Mouse (Mus musculus) left cerebral cortex, postnatal 14 days (tissue): ENCODE data around the gene Ndufa1. TPM values are rescaled to one million over a fixed set of nuclear protein-coding genes. Genes with fewer than 3 reads are reported as not detected.
"Not testable (repeated sequence)": the region's sequence is repeated elsewhere in the genome, so short reads cannot be mapped to it uniquely, and the experiment has no call there.

Experiments
- DNase-seq, 2 experiments: peaks; one replicate each; pipeline ENCODE4 v3.0.0; 2021 to 2022; ENCODE audit warnings: low spot score in 2 of 2, mixed read lengths in 1 of 2
- intact Hi-C: fragments of 180-260 bp; cut with DNase I; formaldehyde crosslinking; loops from one replicate; pipeline ENCODE4 v1.15.1; 2025
- long read RNA-seq, 2 experiments: library from polyadenylated mRNA; stranded (forward); transcript quantifications; one replicate each; pipeline ENCODE4 v2.0.0; 2021
- total RNA-seq, 2 experiments: library from RNA; stranded (reverse); gene quantifications; 2 replicates each; pipeline ENCODE4 v1.2.3; 2021

Ndufa1 gene
- 100 to 1,000 TPM; 252 to 260 TPM for total RNA-seq
- long read RNA-seq, experiment 1, transcript Ndufa1-201 (3 exons, 419 nt), result major isoform, 159 of 164 reads
- long read RNA-seq, experiment 1, partial matches to known transcripts, result 5 of 164 reads
- long read RNA-seq, experiment 1, other reads (novel, unspliced or antisense), result 0 of 164 reads
- long read RNA-seq, experiment 2, transcript Ndufa1-201 (3 exons, 419 nt), result major isoform, 115 of 121 reads
- long read RNA-seq, experiment 2, partial matches to known transcripts, result 5 of 121 reads
- long read RNA-seq, experiment 2, other reads (novel, unspliced or antisense), result 1 of 121 reads

DNA sequence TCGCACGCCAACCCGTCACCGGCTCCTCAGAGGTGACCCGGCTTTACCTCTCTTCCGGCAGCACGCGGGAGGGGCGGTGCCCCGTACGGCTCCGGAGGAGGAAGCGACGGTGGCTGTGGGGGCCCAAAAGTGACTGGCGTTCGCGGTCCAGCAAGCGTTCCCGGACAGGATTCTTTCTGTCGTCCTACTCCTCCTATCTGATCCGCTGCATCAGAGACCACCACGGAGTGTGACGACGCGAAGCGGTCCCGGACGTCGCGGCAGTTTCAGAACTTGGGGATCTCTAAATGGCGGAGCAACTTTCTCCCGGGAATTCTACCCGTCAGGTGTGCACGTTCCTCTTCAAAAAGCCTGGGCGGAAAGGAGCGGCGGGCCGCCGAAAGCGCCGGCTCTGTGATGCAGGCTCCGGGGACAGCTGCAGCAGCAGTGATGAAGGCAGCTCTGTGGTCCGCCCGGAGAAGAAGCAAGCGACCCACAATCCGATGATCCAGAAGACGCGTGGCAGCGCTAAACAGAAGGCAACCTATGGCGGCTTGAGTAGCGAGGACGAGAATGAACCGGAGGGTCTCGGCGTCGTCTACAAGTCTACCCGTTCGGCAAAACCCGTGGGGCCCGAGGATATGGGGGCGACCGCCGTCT lies at the start of gene Ndufa1, which contains the start of gene Rnf113a1:
Gene Ndufa1, minus strand, starts transcription at position 59 of the 639 bp plus-strand sequence.
Gene Rnf113a1, plus strand, starts transcription at position 141 of the 639 bp plus-strand sequence.
- intact Hi-C loops, result no loop called here
- peak; percentile 67 to 82 for DNase-seq

DNA sequence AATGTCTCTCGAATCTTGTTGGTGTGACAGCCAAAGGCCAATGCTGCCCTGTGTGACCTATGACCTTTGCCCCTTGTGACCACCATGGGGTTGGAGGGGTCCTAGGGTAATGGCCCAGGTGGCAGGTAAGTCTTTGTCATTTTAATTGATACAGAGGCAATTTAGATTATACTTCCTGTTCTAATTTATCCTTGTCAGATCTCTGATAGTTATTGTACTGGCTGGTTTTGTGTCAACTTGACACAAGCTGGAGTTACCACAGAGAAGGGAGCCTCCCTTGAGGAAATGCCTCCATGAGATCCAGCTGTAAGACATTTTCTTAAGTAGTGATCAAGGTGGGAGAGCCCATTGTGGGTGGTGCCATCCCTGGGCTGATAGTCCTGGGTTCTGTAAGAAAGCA lies 31.2 kb upstream of the Ndufa1 start, which contains the start of gene Rhox1:
Gene Rhox1, minus strand, starts transcription at position 101 of the 400 bp plus-strand sequence.
- intact Hi-C loops, result not testable (repeated sequence)

DNA sequence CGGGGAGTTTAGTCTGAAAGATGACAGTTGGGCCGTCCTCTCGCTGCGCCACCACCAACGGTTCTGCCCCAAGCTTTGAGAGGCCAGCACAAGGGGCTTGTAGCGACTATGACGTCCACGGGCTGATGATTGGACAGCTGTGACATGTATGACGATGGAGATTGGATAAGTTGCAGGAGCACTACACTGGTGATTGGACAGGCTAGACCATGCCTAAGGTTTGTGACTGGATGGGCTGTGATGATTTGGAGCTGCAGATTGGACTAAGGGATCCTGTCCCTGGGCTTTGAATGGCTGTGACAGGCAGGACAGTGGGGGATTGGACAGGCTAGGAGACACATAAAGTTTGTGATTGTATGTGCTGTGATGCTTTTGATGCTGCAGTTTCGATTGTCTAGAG lies 20.0 kb upstream of the Ndufa1 start, which contains the start of gene Gm9:
Gene Gm9, minus strand, starts transcription at position 101 of the 400 bp plus-strand sequence.
- DNase-seq, result no peak
- intact Hi-C loops, result no loop called here

More for the DNA sequence above, 31.2 kb upstream of the Ndufa1 start, which contains the start of gene Rhox1:
- DNase-seq, result not testable (repeated sequence)

DNA sequence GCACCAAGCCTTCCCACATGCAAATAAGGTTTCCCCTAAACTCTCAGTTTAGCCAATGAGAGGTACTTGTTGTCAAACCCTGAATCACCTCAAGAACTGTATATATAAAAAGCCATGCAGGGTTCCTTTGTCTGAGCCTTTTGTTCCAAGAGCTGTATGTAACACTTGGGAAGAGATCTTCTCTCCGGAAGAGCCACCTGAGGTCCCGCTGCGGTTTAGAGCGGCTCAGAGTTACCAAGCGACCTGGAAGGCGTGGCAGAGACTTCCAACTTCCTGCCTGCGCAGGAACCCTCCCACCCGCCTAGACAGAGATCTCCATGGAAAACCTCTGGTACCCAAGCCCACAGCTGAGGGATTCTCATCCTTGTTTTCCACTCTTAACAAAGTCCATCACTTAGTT lies 7.7 kb upstream of the Ndufa1 start:
- DNase-seq, result no peak
- intact Hi-C loops, result no loop called here

DNA sequence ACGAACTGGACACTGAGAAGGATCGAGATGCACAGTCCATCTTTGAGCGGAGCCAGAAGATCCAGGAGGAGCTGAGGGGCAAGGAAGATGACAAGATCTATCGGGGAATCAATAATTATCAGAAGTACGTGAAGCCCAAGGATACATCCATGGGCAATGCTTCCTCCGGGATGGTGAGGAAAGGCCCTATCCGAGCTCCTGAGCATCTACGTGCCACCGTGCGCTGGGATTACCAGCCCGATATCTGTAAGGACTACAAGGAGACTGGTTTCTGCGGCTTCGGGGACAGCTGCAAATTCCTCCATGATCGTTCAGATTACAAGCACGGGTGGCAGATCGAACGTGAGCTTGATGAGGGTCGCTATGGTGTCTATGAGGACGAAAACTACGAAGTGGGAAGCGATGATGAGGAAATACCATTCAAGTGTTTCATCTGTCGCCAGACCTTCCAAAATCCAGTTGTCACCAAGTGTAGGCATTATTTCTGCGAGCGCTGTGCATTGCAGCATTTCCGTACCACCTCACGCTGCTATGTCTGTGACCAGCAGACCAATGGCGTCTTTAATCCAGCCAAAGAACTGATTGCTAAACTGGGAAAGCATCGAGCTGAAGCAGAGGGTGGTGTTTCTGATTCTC lies 899 bp upstream of the Ndufa1 start:
- intact Hi-C loops, result no loop called here
- peak; percentile 3 to 17 for DNase-seq

DNA sequence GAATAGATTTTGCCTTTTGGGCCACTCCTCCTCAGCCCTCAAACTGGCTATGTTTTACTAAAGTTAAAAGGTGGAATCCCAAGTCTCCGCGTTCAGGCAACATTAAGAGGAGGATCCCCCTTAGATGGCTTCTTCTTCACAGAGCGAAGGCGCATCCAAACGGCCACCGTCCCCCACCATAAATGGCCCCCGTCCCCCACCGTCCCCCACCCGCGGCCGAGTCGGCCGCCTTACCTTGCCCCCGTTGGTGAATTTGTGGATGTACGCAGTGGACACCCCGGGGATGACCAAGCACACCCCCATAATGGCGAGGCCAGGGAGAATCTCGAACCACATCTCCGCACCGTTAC lies 233 bp downstream of the Ndufa1 start:
- intact Hi-C loops, result no loop called here
- peak in 1 of 2 experiments; percentile 5 for DNase-seq

DNA sequence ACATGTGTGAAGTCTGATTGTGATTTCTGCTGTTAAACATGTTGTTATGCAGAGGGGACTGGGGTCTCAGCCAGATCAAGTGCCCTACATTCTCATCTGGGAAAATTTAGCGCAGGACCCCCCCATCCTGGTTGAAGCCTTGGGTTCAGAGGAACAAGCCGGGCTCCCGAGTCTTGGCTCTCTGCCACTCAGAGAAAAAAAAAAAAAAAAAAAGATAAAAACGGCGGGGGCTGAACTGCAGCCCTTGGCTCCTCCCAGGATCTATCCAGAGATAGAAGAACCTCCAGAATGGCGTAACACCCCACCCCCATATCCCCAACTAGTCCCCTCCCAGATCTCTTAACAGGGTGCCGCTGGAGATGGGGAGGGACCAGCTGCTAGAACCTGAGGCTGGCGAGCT lies 6.6 kb downstream of the Ndufa1 start:
- intact Hi-C loops, DNase-seq: not testable (repeated sequence)

DNA sequence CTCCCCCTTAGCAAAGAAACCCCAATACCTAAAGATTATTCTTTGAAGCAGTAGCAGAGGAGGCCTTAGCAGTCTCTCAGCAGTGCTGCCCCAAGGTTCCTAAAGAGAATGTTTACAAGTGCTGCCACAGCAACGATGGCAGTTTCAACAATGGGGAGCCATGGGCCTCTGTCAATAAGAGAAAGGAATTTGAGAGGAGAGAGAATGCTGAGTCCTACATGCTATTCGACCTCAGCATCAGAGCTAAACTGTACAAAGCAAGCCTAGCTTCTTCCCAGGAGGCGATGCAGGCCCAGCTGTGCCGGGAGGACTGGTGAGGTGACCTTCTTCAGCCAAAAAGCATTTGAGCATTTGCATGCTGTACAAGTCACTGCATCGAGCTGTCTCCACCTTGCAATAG lies 22.2 kb downstream of the Ndufa1 start, which contains the start of gene Akap14:
Gene Akap14, minus strand, starts transcription at position 101 of the 400 bp plus-strand sequence.
- no peak for DNase-seq
- intact Hi-C loops, result no loop called here

DNA sequence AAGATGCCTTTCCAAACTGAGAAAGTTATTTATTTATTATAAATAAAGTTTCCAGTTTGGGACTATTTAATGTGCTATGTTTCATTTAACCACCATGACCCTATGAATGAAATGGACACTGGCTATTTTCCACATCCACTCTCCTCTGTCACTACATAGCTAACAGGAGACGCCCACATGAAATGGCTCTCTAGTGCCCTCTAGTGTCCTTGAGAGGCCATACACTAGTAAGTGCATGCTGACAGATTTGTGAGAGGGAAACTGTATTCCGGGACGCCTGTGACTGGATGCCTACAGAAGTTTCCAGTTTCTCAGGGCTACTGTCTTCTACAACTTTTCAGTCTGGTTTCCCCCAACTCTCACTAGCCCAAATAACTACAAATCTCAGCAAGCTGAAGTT lies 23.9 kb downstream of the Ndufa1 start:
- intact Hi-C loops, result no loop called here
- DNase-seq, result peak; percentile 21 to 30

DNA sequence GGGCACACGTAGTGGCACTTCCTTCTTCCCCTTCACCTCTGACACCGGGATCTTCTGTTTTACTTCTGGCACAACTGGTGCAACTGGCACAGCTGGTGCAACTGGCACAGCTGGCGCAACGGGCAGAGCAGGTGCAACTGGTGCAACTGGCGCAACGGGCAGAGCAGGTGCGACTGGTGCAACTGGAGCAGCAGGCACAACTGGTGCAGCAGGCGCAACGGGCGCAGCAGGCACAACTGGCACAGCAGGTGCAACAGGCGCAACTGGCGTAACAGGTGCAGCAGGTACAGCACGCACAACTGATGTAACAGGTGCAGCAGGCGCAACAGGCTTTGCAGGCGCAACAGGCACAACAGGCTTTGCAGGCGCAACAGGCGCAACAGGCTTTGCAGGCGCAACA lies 27.8 kb downstream of the Ndufa1 start:
- intact Hi-C loops, result no loop called here
- DNase-seq, result no peak

DNA sequence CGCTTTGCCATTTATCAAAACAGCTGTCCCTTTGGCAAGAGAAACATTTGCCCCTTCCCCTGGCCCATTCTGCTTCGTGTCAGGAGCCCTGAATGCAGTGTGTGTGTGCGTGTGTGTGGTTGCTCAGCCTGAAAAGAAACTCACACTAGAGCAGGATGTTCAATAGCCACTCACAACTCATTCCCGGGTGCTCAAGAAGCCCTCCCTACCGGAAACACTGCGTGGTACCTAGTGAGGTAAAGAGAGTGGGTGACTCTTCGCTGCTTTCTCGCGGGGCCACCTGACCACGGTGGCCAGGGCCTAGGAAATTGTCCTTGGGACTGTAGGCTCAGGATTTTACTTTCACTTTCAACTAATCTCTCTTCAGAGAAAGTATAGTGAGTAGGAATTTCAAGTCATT lies 29.8 kb downstream of the Ndufa1 start:
- intact Hi-C loops, result no loop called here

DNA sequence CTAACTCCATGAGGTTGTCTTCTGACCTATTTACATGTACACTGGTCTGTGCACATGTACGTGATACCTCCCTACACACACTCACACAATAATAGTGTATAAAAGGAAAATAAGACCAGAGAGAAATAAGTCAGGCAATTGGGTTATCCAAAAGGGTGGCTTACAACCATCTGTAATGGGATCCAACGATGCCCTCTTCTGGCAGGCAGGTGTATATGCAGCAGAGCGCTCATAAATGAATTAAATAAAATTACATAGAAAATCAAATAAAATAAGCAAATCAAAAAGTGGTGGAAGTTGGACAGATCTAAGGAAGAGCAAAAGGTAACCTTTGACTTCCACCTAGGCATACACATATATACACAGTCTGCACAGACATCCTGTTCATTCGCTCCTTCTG lies 33.1 kb downstream of the Ndufa1 start:
- no peak for DNase-seq
- intact Hi-C loops, result no loop called here

More for the DNA sequence above, 29.8 kb downstream of the Ndufa1 start:
- no peak for DNase-seq

DNA sequence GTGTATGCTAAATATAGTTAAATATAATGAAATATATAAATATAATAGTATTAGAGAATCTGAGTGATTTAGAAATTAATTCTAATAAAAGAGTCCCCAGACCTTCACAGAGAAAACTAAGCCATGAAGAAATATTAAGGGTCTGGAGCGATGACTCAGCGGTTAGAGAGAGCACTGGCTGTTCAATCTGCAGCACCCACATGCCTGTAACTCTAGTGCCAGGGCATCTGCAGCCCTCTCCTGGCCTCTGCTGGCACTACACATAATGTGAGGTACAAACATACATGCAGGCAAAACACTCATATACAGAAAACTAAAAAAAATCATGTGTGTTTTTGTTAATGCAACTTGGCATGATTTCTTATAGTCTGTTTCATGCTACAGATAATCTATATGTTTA lies 46.0 kb downstream of the Ndufa1 start:
- intact Hi-C loops, result no loop called here
- no peak for DNase-seq

DNA sequence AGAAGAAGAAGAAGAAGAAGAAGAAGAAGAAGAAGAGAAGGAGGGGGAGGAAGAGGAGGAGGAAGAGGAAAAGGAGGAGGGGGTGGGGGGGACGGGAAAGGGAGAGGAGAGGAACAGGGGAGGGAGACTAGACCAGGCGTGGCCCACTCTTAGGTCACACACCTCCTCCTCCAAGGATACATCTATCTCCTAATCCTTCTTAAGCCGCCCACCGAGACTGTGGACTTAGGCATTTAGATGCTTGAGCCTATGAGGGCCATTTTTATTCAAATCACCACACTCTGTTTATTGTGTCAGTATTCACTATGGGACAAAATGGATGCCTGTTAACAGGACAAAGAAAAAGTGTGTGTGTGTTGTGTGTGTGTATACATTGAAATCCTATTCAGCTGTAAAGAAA lies 46.5 kb downstream of the Ndufa1 start:
- DNase-seq, intact Hi-C loops: not testable (repeated sequence)

DNA sequence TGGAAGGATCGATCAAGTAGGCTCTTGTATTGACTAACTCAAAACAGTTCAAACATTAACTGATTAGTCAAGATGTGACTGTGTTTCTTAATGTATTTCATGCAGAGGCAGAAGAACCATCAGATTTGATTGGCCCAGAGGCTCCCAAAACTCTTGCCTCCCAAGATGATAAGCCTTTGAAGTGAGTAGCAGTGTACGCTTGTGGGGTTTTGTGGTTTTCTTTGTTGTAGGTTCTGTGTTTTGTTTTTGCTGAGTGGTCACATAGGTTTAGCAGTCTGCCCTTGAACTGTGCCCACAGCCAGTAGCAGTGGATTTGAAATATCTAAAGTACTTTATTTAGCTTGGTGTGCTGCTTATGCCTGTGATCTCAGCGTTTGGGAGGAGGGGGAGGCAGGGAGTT lies 49.2 kb downstream of the Ndufa1 start:
- intact Hi-C loops, result no loop called here
- DNase-seq, result no peak

Other genes with a start within 250 kb of the Ndufa1 start
- 10 to 100 TPM; 72.5 to 75.0 TPM for gene Sept6, start 199.4 kb downstream of the Ndufa1 start, total RNA-seq
- not detected for gene Sowahd, start 142.3 kb downstream of the Ndufa1 start, total RNA-seq
- 100 to 1,000 TPM; 292 to 301 TPM for gene Rpl39, start 105.8 kb downstream of the Ndufa1 start, total RNA-seq
- 10 to 100 TPM; 15.0 to 15.6 TPM for gene Upf3b, start 80.8 kb downstream of the Ndufa1 start, total RNA-seq
- gene Nkap, start 64.4 kb downstream of the Ndufa1 start, total RNA-seq, result 10 to 100 TPM; 15.2 to 15.9 TPM
- not detected for gene Akap14, start 22.3 kb downstream of the Ndufa1 start, total RNA-seq
- 1 to 10 TPM; 5.5 to 7.3 TPM for gene Rnf113a1, start 82 bp upstream of the Ndufa1 start, total RNA-seq
- not detected for gene Gm9, start 19.9 kb upstream of the Ndufa1 start, total RNA-seq
- not detected for gene Rhox1, start 31.1 kb upstream of the Ndufa1 start, total RNA-seq
- gene Rhox2a, start 53.8 kb upstream of the Ndufa1 start, total RNA-seq, result not detected
- not detected for gene Rhox3a, start 58.8 kb upstream of the Ndufa1 start, total RNA-seq
- not detected for gene Rhox4a, start 74.2 kb upstream of the Ndufa1 start, total RNA-seq
- gene Rhox3a2, start 188.9 kb upstream of the Ndufa1 start, total RNA-seq, result not detected
- gene Rhox4a2, start 199.7 kb upstream of the Ndufa1 start, total RNA-seq, result not detected
- not detected for gene Rhox2b, start 220.9 kb upstream of the Ndufa1 start, total RNA-seq
- gene Rhox4b, start 241.3 kb upstream of the Ndufa1 start, total RNA-seq, result not detected